Mouse (Mus musculus) C2C12 (cell line): ENCODE data around the gene Man2a2.

Source experiments
- CTCF ChIP-seq: IDR thresholded peaks from one replicate; pipeline ENCODE4 v1.5.1; 2011; ENCODE audit not compliant: control insufficient read depth, insufficient read depth, insufficient read length
- MAX ChIP-seq: IDR thresholded peaks from one replicate; pipeline ENCODE4 v1.6.1; 2011; ENCODE audit warnings: mild to moderate bottlenecking, control low read depth
- MYOD1 ChIP-seq: IDR thresholded peaks from one replicate; pipeline ENCODE4 v1.6.1; 2011; ENCODE audit warnings: low read depth; ENCODE audit not compliant: control insufficient read depth, insufficient read length
- USF1 ChIP-seq: IDR thresholded peaks from one replicate; pipeline ENCODE4 v1.6.1; 2011; ENCODE audit warnings: low read depth, mild to moderate bottlenecking, control low read depth, moderate library complexity

GRCm38 (mm10) chr7:80339371-80339770, 31.8 kb downstream of the Man2a2 start:
- TF ChIP-seq CTCF (no peak), MYOD1 (no peak), USF1 (no peak), MAX (no peak)
